Mouse (Mus musculus) heart, embryonic 13.5 days (tissue): ENCODE results near the gene Pth1r. TPM values are rescaled to one million over a fixed set of nuclear protein-coding genes. Genes with fewer than 3 reads are reported as not detected.
A peak's percentile ranks its signal among the peaks of the same experiment; 100 is the strongest.

Source experiments
- ATAC-seq: fragments of 200-750 bp; cut with Nextera tagmentation; 2 replicates; pipeline ENCODE4 v1.8.0; 2017; ENCODE audit warnings: moderate TSS enrichment; ENCODE audit not compliant: insufficient number of reproducible peaks, low FRiP score, low TSS enrichment; ENCODE audit errors: extremely low read depth
- H3K27ac ChIP-seq: fragments of 300-500 bp; sonication (generic); replicated peaks from 2 replicates; pipeline ENCODE4 v1.5.1; 2015; ENCODE audit warnings: moderate library complexity, mild to moderate bottlenecking, inconsistent platforms
- H3K27me3 ChIP-seq: fragments of 300-500 bp; sonication (generic); replicated peaks from 2 replicates; pipeline ENCODE4 v1.6.1; 2015; ENCODE audit warnings: mild to moderate bottlenecking, inconsistent platforms
- H3K36me3 ChIP-seq: fragments of 300-500 bp; sonication (generic); 2 replicates; pipeline ENCODE4 v1.6.1; 2015; ENCODE audit warnings: mild to moderate bottlenecking, inconsistent platforms
- H3K4me1 ChIP-seq: fragments of 300-500 bp; sonication (generic); 2 replicates; pipeline ENCODE4 v1.6.1; 2015; ENCODE audit warnings: inconsistent platforms
- H3K4me2 ChIP-seq: fragments of 300-500 bp; sonication (generic); 2 replicates; pipeline ENCODE4 v1.6.1; 2015; ENCODE audit warnings: inconsistent platforms, mild to moderate bottlenecking, moderate library complexity
- H3K4me3 ChIP-seq: fragments of 300-500 bp; sonication (generic); 2 replicates; pipeline ENCODE4 v1.5.1; 2015; ENCODE audit warnings: moderate library complexity, mild to moderate bottlenecking, inconsistent platforms
- H3K9ac ChIP-seq: fragments of 300-500 bp; sonication (generic); 2 replicates; pipeline ENCODE4 v1.6.1; 2015; ENCODE audit warnings: inconsistent platforms, mild to moderate bottlenecking, moderate library complexity
- H3K9me3 ChIP-seq: fragments of 300-500 bp; sonication (generic); 2 replicates; pipeline ENCODE4 v1.6.1; 2016; ENCODE audit warnings: inconsistent platforms
- WGBS: fragments of 180-500 bp; shearing (Covaris S2); methylation state at CpG from one replicate; pipeline ENCODE4 v1.1.7; 2015; ENCODE audit warnings: mixed read lengths; 5-methylcytosine and 5-hydroxymethylcytosine counted together
- polyA plus RNA-seq: library from polyadenylated mRNA; unstranded; fragments of >200 nt; fragmentation: Nextera tagmentation; extraction: Ambion mirVana; gene quantifications from 2 replicates; pipeline ENCODE4 v1.2.1, GENCODE M21; 2015

Pth1r gene
- polyA plus RNA-seq, 1 experiment from 2014 or later = 31.2 TPM

GRCm38 (mm10) chr9:110772336-110772735, 25.4 kb upstream of the Pth1r start:
- peaks cover 37% of the 10 kb centered on the region for H3K36me3 ChIP-seq
- no peaks in the 10 kb centered on the region for H3K9me3 ChIP-seq
- H3K4me3 ChIP-seq = no peak overlapping the region
- 0 out of 2 replicates have a peak overlapping the region, but pooled peaks have one; percentile 20 for H3K27ac ChIP-seq
- peaks cover 31% of the 10 kb centered on the region for H3K4me1 ChIP-seq
- WGBS = 85% methylated on average over 10 of the region's 10 CpGs
- no peak for ATAC-seq
- no peak overlapping the region for H3K4me2 ChIP-seq
- H3K9ac ChIP-seq = no peak overlapping the region
- no peaks in the 10 kb centered on the region for H3K27me3 ChIP-seq

- Histone ChIP-seq H3K27ac (peak overlapping the region; percentile 94), H3K4me2 (peak overlapping the region; percentile 63), H3K36me3 (peaks cover 24% of the 10 kb centered on the region), H3K27me3 (no peaks in the 10 kb centered on the region), H3K4me3 (peak overlapping the region; percentile 62), H3K4me1 (peaks cover 47% of the 10 kb centered on the region), H3K9me3 (no peaks in the 10 kb centered on the region), H3K9ac (peak overlapping the region; percentile 86)
- 39% methylated on average over 2 of the region's 2 CpGs for WGBS
- ATAC-seq = peak; percentile 75; the same call in 1 of the 2 replicates
Observed at GRCm38 (mm10) chr9:110763405-110763804, 16.5 kb upstream of the Pth1r start.

- peaks cover 45% of the 10 kb centered on the region for H3K4me1 ChIP-seq
- no peaks in the 10 kb centered on the region for H3K27me3 ChIP-seq
- peak overlapping the region; percentile 85 for H3K27ac ChIP-seq
- ATAC-seq = no peak
- H3K4me3 ChIP-seq = peak overlapping the region; percentile 62
- peak overlapping the region; percentile 86 for H3K9ac ChIP-seq
- peaks cover 17% of the 10 kb centered on the region for H3K36me3 ChIP-seq
- H3K9me3 ChIP-seq = no peaks in the 10 kb centered on the region
- WGBS = 67% methylated on average over 10 of the region's 10 CpGs
- peak overlapping the region; percentile 63 for H3K4me2 ChIP-seq
Observed at GRCm38 (mm10) chr9:110762763-110763162, 15.8 kb upstream of the Pth1r start.

DNA sequence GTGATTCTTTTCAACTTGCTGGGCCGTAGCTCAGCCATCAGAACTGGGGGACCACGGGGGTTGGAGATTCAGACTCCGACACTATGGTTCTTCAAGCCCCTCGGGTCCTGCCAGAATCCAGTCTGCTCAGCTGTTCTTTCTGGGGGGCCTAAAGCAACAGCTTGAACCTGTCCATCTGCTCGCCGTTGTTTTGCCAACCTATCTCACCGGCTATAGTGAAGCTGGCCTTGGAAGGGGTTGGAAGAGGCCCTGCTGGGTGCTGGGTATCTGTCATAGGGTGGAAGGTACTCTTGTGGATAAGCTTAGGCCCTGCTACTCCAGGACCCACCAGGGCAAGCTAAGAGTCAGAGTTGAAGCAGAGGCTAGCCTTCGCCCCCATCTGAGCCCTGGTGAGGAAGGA, 13.9 kb upstream of the Pth1r start:
- peaks cover 32% of the 10 kb centered on the region for H3K4me1 ChIP-seq
- ATAC-seq = no peak
- 0 out of 2 replicates have a peak, but pooled peaks cover under 1% of the 10 kb centered on the region for H3K36me3 ChIP-seq
- no peaks in the 10 kb centered on the region for H3K9me3 ChIP-seq
- no peak overlapping the region for H3K4me2 ChIP-seq
- no peak overlapping the region for H3K9ac ChIP-seq
- H3K27me3 ChIP-seq = no peaks in the 10 kb centered on the region
- 83% methylated on average over 8 of the region's 8 CpGs for WGBS
- no peak overlapping the region for H3K4me3 ChIP-seq
- H3K27ac ChIP-seq = no peak overlapping the region

DNA sequence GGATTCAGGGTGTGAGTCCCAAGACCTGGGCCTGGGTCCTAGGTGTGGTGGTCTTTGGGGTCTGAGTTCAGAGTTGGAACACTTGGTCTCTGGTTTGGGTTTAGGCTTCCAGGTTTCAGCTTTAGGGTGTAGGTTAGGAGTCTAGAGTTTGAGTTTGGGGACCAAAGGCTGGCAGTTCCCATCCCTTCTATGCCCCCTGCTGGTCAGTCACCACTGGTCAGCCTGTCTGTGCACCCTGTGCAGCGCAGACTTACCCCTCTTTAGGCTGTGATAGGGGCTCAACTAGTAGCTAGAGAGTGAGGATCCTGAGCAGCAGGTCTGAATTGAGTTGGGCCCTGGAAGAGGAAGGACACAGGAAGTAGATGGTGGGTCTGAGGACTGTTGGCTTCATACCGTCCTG, 12.3 kb upstream of the Pth1r start:
- 37% methylated on average over 2 of the region's 2 CpGs for WGBS
- Histone ChIP-seq H3K4me1 (peaks cover 32% of the 10 kb centered on the region), H3K4me3 (no peak overlapping the region), H3K36me3 (no peaks in the 10 kb centered on the region), H3K9ac (no peak overlapping the region), H3K27me3 (no peaks in the 10 kb centered on the region), H3K9me3 (no peaks in the 10 kb centered on the region), H3K27ac (no peak overlapping the region), H3K4me2 (no peak overlapping the region)
- ATAC-seq = no peak

GRCm38 (mm10) chr9:110758605-110759004, 11.7 kb upstream of the Pth1r start:
- Histone ChIP-seq H3K9ac (no peak overlapping the region), H3K4me3 (no peak overlapping the region), H3K4me2 (no peak overlapping the region), H3K4me1 (peaks cover 34% of the 10 kb centered on the region), H3K9me3 (no peaks in the 10 kb centered on the region), H3K27me3 (no peaks in the 10 kb centered on the region), H3K36me3 (no peaks in the 10 kb centered on the region), H3K27ac (no peak overlapping the region)
- no peak for ATAC-seq
- 56% methylated on average over 8 of the region's 8 CpGs for WGBS

DNA sequence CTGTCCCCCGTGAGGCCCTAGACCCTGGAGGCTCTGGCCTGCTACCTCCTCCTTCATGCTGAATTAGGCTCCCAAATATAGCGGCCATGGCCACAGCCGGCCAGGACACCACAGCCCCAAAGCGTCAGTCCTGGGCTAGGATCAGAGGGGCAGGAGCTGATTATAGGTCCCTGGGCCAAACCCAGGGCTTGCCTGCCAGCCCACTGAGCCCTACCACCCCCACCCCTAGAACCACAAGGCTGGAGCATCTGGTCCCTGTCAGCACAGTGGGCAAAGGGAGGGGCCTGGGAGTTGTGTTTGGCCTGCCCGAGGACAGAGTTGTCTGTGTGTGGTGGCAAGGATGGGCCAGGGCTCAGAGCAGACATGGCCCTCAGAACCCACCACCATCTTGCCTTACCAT, 10.9 kb upstream of the Pth1r start:
- H3K27me3 ChIP-seq = no peaks in the 10 kb centered on the region
- no peak overlapping the region for H3K27ac ChIP-seq
- H3K9me3 ChIP-seq = no peaks in the 10 kb centered on the region
- H3K9ac ChIP-seq = peak overlapping the region; percentile 47
- H3K4me3 ChIP-seq = no peak overlapping the region
- H3K36me3 ChIP-seq = no peaks in the 10 kb centered on the region
- no peak overlapping the region for H3K4me2 ChIP-seq
- ATAC-seq = no peak
- WGBS = 66% methylated on average over 5 of the region's 5 CpGs
- peaks cover 38% of the 10 kb centered on the region for H3K4me1 ChIP-seq

GRCm38 (mm10) chr9:110753773-110754172, 6.8 kb upstream of the Pth1r start:
- H3K9me3 ChIP-seq = no peaks in the 10 kb centered on the region
- no peak overlapping the region for H3K27ac ChIP-seq
- ATAC-seq = no peak
- H3K9ac ChIP-seq = no peak overlapping the region
- H3K27me3 ChIP-seq = no peaks in the 10 kb centered on the region
- no peak overlapping the region for H3K4me3 ChIP-seq
- H3K4me1 ChIP-seq = peaks cover 62% of the 10 kb centered on the region
- 61% methylated on average over 4 of the region's 4 CpGs for WGBS
- H3K4me2 ChIP-seq = no peak overlapping the region
- no peaks in the 10 kb centered on the region for H3K36me3 ChIP-seq

- Histone ChIP-seq H3K27ac (no peak overlapping the region), H3K4me3 (no peak overlapping the region), H3K27me3 (no peaks in the 10 kb centered on the region), H3K36me3 (no peaks in the 10 kb centered on the region), H3K4me1 (peaks cover 63% of the 10 kb centered on the region), H3K4me2 (no peak overlapping the region), H3K9ac (no peak overlapping the region), H3K9me3 (no peaks in the 10 kb centered on the region)
- ATAC-seq = no peak
- 61% methylated on average over 4 of the region's 4 CpGs for WGBS
Observed at GRCm38 (mm10) chr9:110752917-110753435, 6.0 kb upstream of the Pth1r start.

DNA sequence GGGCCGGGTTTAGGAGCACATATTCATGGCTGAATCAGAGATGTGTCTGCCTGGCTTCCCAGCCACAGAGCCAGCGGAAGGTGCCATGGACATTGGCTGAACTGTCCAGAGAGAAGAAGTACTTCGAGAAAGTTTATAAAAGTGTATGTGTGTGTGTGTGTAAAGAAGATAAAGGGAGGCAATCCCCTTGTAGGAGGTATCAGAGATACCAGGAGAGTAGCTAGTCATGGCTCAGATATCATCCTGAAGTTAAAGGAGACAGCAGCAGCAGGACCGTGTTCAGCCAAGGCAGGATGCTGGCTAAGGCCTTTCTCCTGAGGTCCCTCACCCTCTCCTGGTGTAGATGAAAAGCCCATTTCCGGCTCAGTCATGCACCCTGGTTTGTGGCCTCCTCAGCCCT, 4.5 kb upstream of the Pth1r start:
- H3K36me3 ChIP-seq = no peaks in the 10 kb centered on the region
- ATAC-seq = no peak
- peaks cover 71% of the 10 kb centered on the region for H3K4me1 ChIP-seq
- WGBS = 49% methylated on average over 5 of the region's 5 CpGs
- H3K4me3 ChIP-seq = no peak overlapping the region
- H3K27me3 ChIP-seq = no peaks in the 10 kb centered on the region
- peak overlapping the region; percentile 49 for H3K4me2 ChIP-seq
- H3K9ac ChIP-seq = peak overlapping the region; percentile 67
- H3K9me3 ChIP-seq = no peaks in the 10 kb centered on the region
- peak overlapping the region; percentile 86 for H3K27ac ChIP-seq

- peaks cover 8% of the 10 kb centered on the region; the same call in 1 of the 2 replicates for H3K27me3 ChIP-seq
- WGBS = 9% methylated on average over 14 of the region's 14 CpGs
- H3K9ac ChIP-seq = peak overlapping the region; percentile 67
- no peaks in the 10 kb centered on the region for H3K36me3 ChIP-seq
- H3K4me2 ChIP-seq = peak overlapping the region; percentile 49
- H3K9me3 ChIP-seq = no peaks in the 10 kb centered on the region
- peak overlapping the region; percentile 86 for H3K27ac ChIP-seq
- 0 out of 2 replicates have a peak overlapping the region, but pooled peaks have one; percentile 4 for H3K4me3 ChIP-seq
- peak; percentile 55; the same call in 1 of the 2 replicates for ATAC-seq
- peaks cover 79% of the 10 kb centered on the region for H3K4me1 ChIP-seq
Observed at GRCm38 (mm10) chr9:110750404-110751187, 3.7 kb upstream of the Pth1r start.

GRCm38 (mm10) chr9:110748451-110748850, 1.5 kb upstream of the Pth1r start:
- 52% methylated on average over 2 of the region's 2 CpGs for WGBS
- H3K4me1 ChIP-seq = peaks cover 83% of the 10 kb centered on the region
- no peaks in the 10 kb centered on the region for H3K9me3 ChIP-seq
- no peak overlapping the region for H3K4me2 ChIP-seq
- peaks cover 25% of the 10 kb centered on the region for H3K27me3 ChIP-seq
- H3K9ac ChIP-seq = no peak overlapping the region
- no peak overlapping the region for H3K4me3 ChIP-seq
- no peak overlapping the region for H3K27ac ChIP-seq
- no peak for ATAC-seq
- H3K36me3 ChIP-seq = no peaks in the 10 kb centered on the region
